Mouse (Mus musculus) left cerebral cortex, adult 2 months (tissue): ENCODE data around the gene Hpcal1. TPM values are rescaled to one million over a fixed set of nuclear protein-coding genes. Genes with fewer than 3 reads are reported as not detected.
"Not testable (repeated sequence)": the region's sequence is repeated elsewhere in the genome, so short reads cannot be mapped to it uniquely, and the experiment has no call there.

Experiments
- DNase-seq, 2 experiments: peaks; one replicate each; pipeline ENCODE4 v3.0.0; 2021 to 2022; ENCODE audit warnings: low spot score in 2 of 2, mixed read lengths in 1 of 2; ENCODE audit errors: extremely low spot score in 1 of 2
- H3K27ac ChIP-seq: fragments of 200-600 bp; 2 replicates; pipeline ENCODE4 v1.8.1; 2022
- H3K4me3 ChIP-seq: fragments of 200-600 bp; 2 replicates; pipeline ENCODE4 v1.8.1; 2022
- CTCF ChIP-seq: fragments of 200-600 bp; IDR thresholded peaks from 2 replicates; pipeline ENCODE4 v1.8.1; 2022; ENCODE audit warnings: antibody characterized with exemption, mild to moderate bottlenecking, moderate library complexity
- intact Hi-C: fragments of 180-260 bp; cut with DNase I; formaldehyde crosslinking; loops from one replicate; pipeline ENCODE4 v1.15.1; 2025
- total RNA-seq, 2 experiments: library from RNA; stranded (reverse); gene quantifications; 2 replicates each; pipeline ENCODE4 v1.2.3; 2021

The Hpcal1 gene
- total RNA-seq, 2 experiments from 2014 or later = 78.5 to 93.8 TPM

GRCm38 (mm10) chr12:17747191-17748154, 56.8 kb downstream of the Hpcal1 start:
- no peak overlapping the region for H3K4me3 ChIP-seq
- intact Hi-C loops = no loop called here
- DNase-seq = no peak
- no peak overlapping the region for H3K27ac ChIP-seq
- no peak for TF ChIP-seq CTCF

GRCm38 (mm10) chr12:17748155-17748529, 57.5 kb downstream of the Hpcal1 start:
- intact Hi-C loops = no loop called here
- H3K4me3 ChIP-seq = no peak overlapping the region
- no peak for DNase-seq
- TF ChIP-seq CTCF = no peak
- H3K27ac ChIP-seq = no peak overlapping the region

GRCm38 (mm10) chr12:17749784-17750183, 59.1 kb downstream of the Hpcal1 start:
- H3K4me3 ChIP-seq = no peak overlapping the region
- H3K27ac ChIP-seq = no peak overlapping the region
- intact Hi-C loops = no loop called here

GRCm38 (mm10) chr12:17750500-17750899, 59.8 kb downstream of the Hpcal1 start:
- intact Hi-C loops = no loop called here

More at GRCm38 (mm10) chr12:17749784-17750183, 59.1 kb downstream of the Hpcal1 start:
- no peak for TF ChIP-seq CTCF
- no peak for DNase-seq

GRCm38 (mm10) chr12:17752828-17753227, 62.2 kb downstream of the Hpcal1 start:
- no peak for TF ChIP-seq CTCF
- Histone ChIP-seq H3K4me3 (no peak overlapping the region), H3K27ac (no peak overlapping the region)
- DNase-seq = no peak
- intact Hi-C loops = no loop called here

More at GRCm38 (mm10) chr12:17750500-17750899, 59.8 kb downstream of the Hpcal1 start:
- no peak for DNase-seq
- H3K27ac ChIP-seq = no peak overlapping the region
- TF ChIP-seq CTCF = no peak
- no peak overlapping the region for H3K4me3 ChIP-seq

GRCm38 (mm10) chr12:17754771-17755170, 64.1 kb downstream of the Hpcal1 start:
- no peak for DNase-seq
- H3K27ac ChIP-seq = no peak overlapping the region
- no peak overlapping the region for H3K4me3 ChIP-seq
- intact Hi-C loops = no loop called here
- no peak for TF ChIP-seq CTCF

GRCm38 (mm10) chr12:17756891-17757290, 66.2 kb downstream of the Hpcal1 start:
- intact Hi-C loops = no loop called here
- Histone ChIP-seq H3K27ac (no peak overlapping the region), H3K4me3 (no peak overlapping the region)
- DNase-seq = no peak
- TF ChIP-seq CTCF = no peak

GRCm38 (mm10) chr12:17762286-17762933, 71.8 kb downstream of the Hpcal1 start:
- no peak for DNase-seq
- intact Hi-C loops = no loop called here
- no peak for TF ChIP-seq CTCF
- Histone ChIP-seq H3K27ac (no peak overlapping the region), H3K4me3 (no peak overlapping the region)

GRCm38 (mm10) chr12:17763054-17763453, 72.4 kb downstream of the Hpcal1 start:
- TF ChIP-seq CTCF = no peak
- intact Hi-C loops = no loop called here
- DNase-seq = no peak
- H3K27ac ChIP-seq = no peak overlapping the region
- H3K4me3 ChIP-seq = no peak overlapping the region

- Histone ChIP-seq H3K4me3 (no peak overlapping the region), H3K27ac (no peak overlapping the region)
- intact Hi-C loops = no loop called here
- no peak for TF ChIP-seq CTCF
- no peak for DNase-seq
Measured at GRCm38 (mm10) chr12:17764005-17764404, 73.3 kb downstream of the Hpcal1 start.

GRCm38 (mm10) chr12:17767567-17767966, 76.9 kb downstream of the Hpcal1 start:
- H3K4me3 ChIP-seq, H3K27ac ChIP-seq, intact Hi-C loops, DNase-seq: not testable (repeated sequence)

GRCm38 (mm10) chr12:17769476-17770172, 79.0 kb downstream of the Hpcal1 start:
- no peak overlapping the region for H3K4me3 ChIP-seq
- no peak for TF ChIP-seq CTCF
- intact Hi-C loops = no loop called here
- no peak for DNase-seq
- no peak overlapping the region for H3K27ac ChIP-seq
